Mouse (Mus musculus): ENCODE results near the gene Smo. TPM values are rescaled to one million over a fixed set of nuclear protein-coding genes. Genes with fewer than 3 reads are reported as not detected.

Gene Smo
- polyA plus RNA-seq (2014; fragmentation: Nextera tagmentation; extraction: Ambion mirVana), result 46.5 and 48.0 TPM in 2 replicates

DNA sequence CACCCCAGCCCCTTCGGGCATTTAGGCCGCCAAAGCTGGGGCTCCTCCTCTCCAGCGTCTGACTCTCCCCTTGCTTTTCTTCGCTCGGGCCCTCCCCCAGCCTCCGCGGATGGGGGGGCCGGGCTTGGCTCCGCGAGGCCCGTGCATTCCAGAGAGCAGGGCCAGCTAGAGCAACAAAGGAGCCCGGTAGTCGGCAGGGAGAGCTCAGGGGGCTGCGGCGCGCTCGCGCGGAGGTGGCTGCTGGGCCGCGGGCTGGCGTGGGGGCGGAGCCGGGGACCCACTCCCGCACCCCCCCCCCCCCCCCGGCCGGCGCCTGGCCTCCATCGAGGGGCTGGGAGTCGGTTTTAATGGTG lies at the start of gene Smo:
Gene Smo, plus strand, starts transcription at position 168 of the 353 bp plus-strand sequence.
- Histone ChIP-seq H3K9me3 (ENCODE audit: control insufficient read depth, low read length) (no peaks in the 10 kb centered on the region), H3K27ac (ENCODE audit: low read depth) (peak within 1 kb of the TSS; percentile 98), H3K9ac (ENCODE audit: low read length) (peak within 1 kb of the TSS; percentile 99), H3K4me2 (ENCODE audit: low read length) (peak within 1 kb of the TSS; percentile 75), H3K4me1 (replicated peaks; ENCODE audit: control insufficient read depth, insufficient read depth, low read length) (peaks cover 16% of the 10 kb centered on the region; the same call in 1 of the 2 replicates), H3K27me3 (replicated peaks; ENCODE audit: control insufficient read depth, insufficient read depth, low read length) (no peaks in the 10 kb centered on the region), H3K36me3 (ENCODE audit: control insufficient read depth, insufficient read depth, low read length) (peaks cover 15% of the 10 kb centered on the region), H3K4me3 (ENCODE audit: low read depth, low read length) (peak within 1 kb of the TSS; percentile 82)
- WGBS, result under 1% methylated on average over 22 of the region's 30 CpGs
- DNase-seq (ENCODE audit: low spot score), result peak; percentile 92
- peak; percentile 94 for ATAC-seq (replicated peaks; ENCODE audit: low FRiP score, low TSS enrichment, low read depth)

- ATAC-seq (replicated peaks; ENCODE audit: low FRiP score, low TSS enrichment, low read depth), result no peak
Measured at GRCm38 (mm10) chr6:29685952-29686351, 49.4 kb upstream of the Smo start.

GRCm38 (mm10) chr6:29689458-29689857 lies 45.8 kb upstream of the Smo start:
- no peak overlapping the region for H3K9ac ChIP-seq (ENCODE audit: low read length)
- no peaks in the 10 kb centered on the region for H3K36me3 ChIP-seq (ENCODE audit: control insufficient read depth, insufficient read depth, low read length)
- no peaks in the 10 kb centered on the region; the same call in 1 of the 2 replicates for H3K4me1 ChIP-seq (replicated peaks; ENCODE audit: control insufficient read depth, insufficient read depth, low read length)
- H3K4me2 ChIP-seq (ENCODE audit: low read length), result no peak overlapping the region
- no peak overlapping the region for H3K27ac ChIP-seq (ENCODE audit: low read depth)
- DNase-seq (ENCODE audit: low spot score) (no peak), ATAC-seq (replicated peaks; ENCODE audit: low FRiP score, low TSS enrichment, low read depth) (no peak)
- 76% methylated on average over 8 of the region's 8 CpGs for WGBS
- H3K27me3 ChIP-seq (replicated peaks; ENCODE audit: control insufficient read depth, insufficient read depth, low read length), result peaks cover 22% of the 10 kb centered on the region
- no peaks in the 10 kb centered on the region for H3K9me3 ChIP-seq (ENCODE audit: control insufficient read depth, low read length)
- no peak overlapping the region for H3K4me3 ChIP-seq (ENCODE audit: low read depth, low read length)

More at GRCm38 (mm10) chr6:29685952-29686351, 49.4 kb upstream of the Smo start:
- Histone ChIP-seq H3K27ac (ENCODE audit: low read depth) (no peak overlapping the region), H3K4me3 (ENCODE audit: low read depth, low read length) (no peak overlapping the region), H3K36me3 (ENCODE audit: control insufficient read depth, insufficient read depth, low read length) (no peaks in the 10 kb centered on the region), H3K27me3 (replicated peaks; ENCODE audit: control insufficient read depth, insufficient read depth, low read length) (no peaks in the 10 kb centered on the region), H3K9ac (ENCODE audit: low read length) (no peak overlapping the region), H3K4me1 (replicated peaks; ENCODE audit: control insufficient read depth, insufficient read depth, low read length) (no peaks in the 10 kb centered on the region), H3K9me3 (ENCODE audit: control insufficient read depth, low read length) (no peaks in the 10 kb centered on the region), H3K4me2 (ENCODE audit: low read length) (no peak overlapping the region)
- WGBS, result 77% methylated on average over 4 of the region's 4 CpGs
- DNase-seq (ENCODE audit: low spot score), result no peak

- WGBS, result under 1% methylated on average over 41 of the region's 41 CpGs
- peak; percentile 88 for DNase-seq (ENCODE audit: low spot score)
- peak within 1 kb of the TSS; percentile 56 for H3K9ac ChIP-seq (ENCODE audit: low read length)
- no peaks in the 10 kb centered on the region for H3K9me3 ChIP-seq (ENCODE audit: control insufficient read depth, low read length)
- H3K27me3 ChIP-seq (replicated peaks; ENCODE audit: control insufficient read depth, insufficient read depth, low read length), result peaks cover 30% of the 10 kb centered on the region
- H3K4me2 ChIP-seq (ENCODE audit: low read length), result peak within 1 kb of the TSS; percentile 96
- H3K4me1 ChIP-seq (replicated peaks; ENCODE audit: control insufficient read depth, insufficient read depth, low read length), result no peaks in the 10 kb centered on the region; the same call in 1 of the 2 replicates
- peak within 1 kb of the TSS; percentile 61 for H3K4me3 ChIP-seq (ENCODE audit: low read depth, low read length)
- no peaks in the 10 kb centered on the region for H3K36me3 ChIP-seq (ENCODE audit: control insufficient read depth, insufficient read depth, low read length)
- ATAC-seq (replicated peaks; ENCODE audit: low FRiP score, low TSS enrichment, low read depth), result peak; percentile 97
- H3K27ac ChIP-seq (ENCODE audit: low read depth), result no peak within 1 kb of the TSS
Measured at GRCm38 (mm10) chr6:29693953-29694352, 41.4 kb upstream of the Smo start, which contains the start of gene Tspan33. Gene Tspan33 (plus strand): TSS chr6:29694222.

DNA sequence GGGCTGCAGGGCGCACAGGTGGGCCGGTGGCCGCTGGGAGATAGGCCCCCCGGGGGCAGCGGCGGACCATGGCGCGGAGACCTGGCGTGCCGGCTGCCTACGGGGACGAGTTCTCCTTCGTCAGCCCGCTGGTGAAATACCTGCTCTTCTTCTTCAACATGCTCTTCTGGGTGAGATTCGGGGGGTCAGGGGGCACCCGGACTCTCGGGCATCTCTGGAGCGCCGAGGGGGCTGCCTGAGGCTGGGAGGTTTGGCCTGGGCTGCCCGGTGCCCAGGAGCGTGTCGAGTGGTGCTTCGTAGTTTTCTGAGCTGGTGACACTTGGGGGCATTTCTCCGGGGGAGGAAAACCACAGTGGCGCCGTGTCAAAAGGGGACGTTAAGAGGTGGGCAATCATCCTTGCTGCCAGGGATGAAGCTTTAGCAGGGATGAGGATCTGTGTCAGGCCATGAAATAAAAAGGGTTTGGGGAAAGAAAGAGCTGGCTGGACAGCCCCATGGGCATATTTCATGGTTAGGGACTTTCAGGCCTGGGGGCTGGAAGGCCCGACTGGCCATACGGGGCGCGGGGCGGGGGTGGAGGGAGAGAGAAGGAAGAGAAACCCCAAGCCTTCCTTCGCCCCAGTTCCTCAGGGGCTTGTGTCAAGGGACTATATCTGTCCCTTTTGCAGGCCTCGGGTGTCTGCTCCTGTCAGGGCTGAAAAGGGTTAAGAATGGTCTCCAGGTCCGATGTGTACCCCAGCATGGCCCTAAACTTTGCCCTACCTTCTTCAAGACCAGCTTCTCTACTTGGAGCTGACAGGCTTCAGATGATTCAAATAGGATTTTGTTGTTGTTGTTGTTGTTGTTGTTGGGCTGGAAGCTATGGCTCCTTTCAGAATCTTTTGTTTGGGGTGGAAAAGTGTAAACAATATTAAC lies 40.7 kb upstream of the Smo start:
- Histone ChIP-seq H3K4me1 (replicated peaks; ENCODE audit: control insufficient read depth, insufficient read depth, low read length) (no peaks in the 10 kb centered on the region; the same call in 1 of the 2 replicates), H3K36me3 (ENCODE audit: control insufficient read depth, insufficient read depth, low read length) (no peaks in the 10 kb centered on the region), H3K4me2 (ENCODE audit: low read length) (peak overlapping the region; percentile 96), H3K4me3 (ENCODE audit: low read depth, low read length) (peak overlapping the region; percentile 61), H3K27ac (ENCODE audit: low read depth) (no peak overlapping the region), H3K9me3 (ENCODE audit: control insufficient read depth, low read length) (no peaks in the 10 kb centered on the region), H3K9ac (ENCODE audit: low read length) (peak overlapping the region; percentile 56), H3K27me3 (replicated peaks; ENCODE audit: control insufficient read depth, insufficient read depth, low read length) (peaks cover 30% of the 10 kb centered on the region)
- ATAC-seq (replicated peaks; ENCODE audit: low FRiP score, low TSS enrichment, low read depth) (peak; percentile 28; the same call in 1 of the 2 replicates), DNase-seq (ENCODE audit: low spot score) (peak; percentile 70)
- 4% methylated on average over 34 of the region's 35 CpGs for WGBS

DNA sequence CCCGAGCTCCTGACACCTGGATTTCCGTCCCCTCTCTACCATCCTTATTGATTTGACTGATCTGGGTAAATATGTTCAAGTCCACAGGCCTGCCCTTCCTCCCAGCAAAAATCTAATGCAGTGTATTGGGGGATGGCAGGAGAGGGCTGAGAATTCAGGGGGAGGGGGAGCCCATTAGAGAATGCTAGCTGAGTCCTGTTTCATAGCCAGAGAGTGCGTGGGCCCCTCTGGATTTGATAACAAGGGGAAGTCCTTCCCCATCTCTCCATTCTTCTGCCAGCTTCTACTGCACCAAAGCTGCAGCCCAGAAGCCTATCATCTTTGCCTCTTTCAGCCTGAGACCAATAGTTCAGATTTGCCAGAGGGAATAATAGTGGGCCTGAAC lies 40.0 kb upstream of the Smo start:
- no peaks in the 10 kb centered on the region; the same call in 1 of the 2 replicates for H3K4me1 ChIP-seq (replicated peaks; ENCODE audit: control insufficient read depth, insufficient read depth, low read length)
- H3K27me3 ChIP-seq (replicated peaks; ENCODE audit: control insufficient read depth, insufficient read depth, low read length), result peaks cover 30% of the 10 kb centered on the region
- no peaks in the 10 kb centered on the region for H3K36me3 ChIP-seq (ENCODE audit: control insufficient read depth, insufficient read depth, low read length)
- H3K4me2 ChIP-seq (ENCODE audit: low read length), result no peak overlapping the region; the same call in 1 of the 2 replicates
- DNase-seq (ENCODE audit: low spot score) (no peak), ATAC-seq (replicated peaks; ENCODE audit: low FRiP score, low TSS enrichment, low read depth) (no peak)
- 55% methylated on average over 3 of the region's 3 CpGs for WGBS
- H3K9me3 ChIP-seq (ENCODE audit: control insufficient read depth, low read length), result no peaks in the 10 kb centered on the region
- no peak overlapping the region for H3K9ac ChIP-seq (ENCODE audit: low read length)
- H3K27ac ChIP-seq (ENCODE audit: low read depth), result no peak overlapping the region
- H3K4me3 ChIP-seq (ENCODE audit: low read depth, low read length), result no peak overlapping the region

GRCm38 (mm10) chr6:29695975-29696374 lies 39.3 kb upstream of the Smo start:
- Histone ChIP-seq H3K27me3 (replicated peaks; ENCODE audit: control insufficient read depth, insufficient read depth, low read length) (peaks cover 30% of the 10 kb centered on the region), H3K27ac (ENCODE audit: low read depth) (no peak overlapping the region), H3K4me2 (ENCODE audit: low read length) (no peak overlapping the region), H3K9me3 (ENCODE audit: control insufficient read depth, low read length) (no peaks in the 10 kb centered on the region), H3K4me3 (ENCODE audit: low read depth, low read length) (no peak overlapping the region), H3K36me3 (ENCODE audit: control insufficient read depth, insufficient read depth, low read length) (no peaks in the 10 kb centered on the region), H3K4me1 (replicated peaks; ENCODE audit: control insufficient read depth, insufficient read depth, low read length) (no peaks in the 10 kb centered on the region; the same call in 1 of the 2 replicates), H3K9ac (ENCODE audit: low read length) (no peak overlapping the region)
- 76% methylated on average over 7 of the region's 7 CpGs for WGBS
- ATAC-seq (replicated peaks; ENCODE audit: low FRiP score, low TSS enrichment, low read depth) (no peak), DNase-seq (ENCODE audit: low spot score) (no peak)

GRCm38 (mm10) chr6:29697139-29697538 lies 38.2 kb upstream of the Smo start:
- H3K4me1 ChIP-seq (replicated peaks; ENCODE audit: control insufficient read depth, insufficient read depth, low read length), result no peaks in the 10 kb centered on the region; the same call in 1 of the 2 replicates
- H3K27me3 ChIP-seq (replicated peaks; ENCODE audit: control insufficient read depth, insufficient read depth, low read length), result peaks cover 23% of the 10 kb centered on the region
- ATAC-seq (replicated peaks; ENCODE audit: low FRiP score, low TSS enrichment, low read depth) (no peak), DNase-seq (ENCODE audit: low spot score) (no peak)
- H3K36me3 ChIP-seq (ENCODE audit: control insufficient read depth, insufficient read depth, low read length), result no peaks in the 10 kb centered on the region
- H3K4me3 ChIP-seq (ENCODE audit: low read depth, low read length), result no peak overlapping the region
- H3K9ac ChIP-seq (ENCODE audit: low read length), result no peak overlapping the region
- H3K4me2 ChIP-seq (ENCODE audit: low read length), result no peak overlapping the region
- H3K9me3 ChIP-seq (ENCODE audit: control insufficient read depth, low read length), result no peaks in the 10 kb centered on the region
- H3K27ac ChIP-seq (ENCODE audit: low read depth), result no peak overlapping the region

All from intestine, embryonic 14.5 days (tissue).